Mouse (Mus musculus): ENCODE results near the gene Crybb3. TPM values are rescaled to one million over a fixed set of nuclear protein-coding genes. Genes with fewer than 3 reads are reported as not detected.

Gene Crybb3
- polyA plus RNA-seq, 1 experiment from 2014 or later: not detected

DNA sequence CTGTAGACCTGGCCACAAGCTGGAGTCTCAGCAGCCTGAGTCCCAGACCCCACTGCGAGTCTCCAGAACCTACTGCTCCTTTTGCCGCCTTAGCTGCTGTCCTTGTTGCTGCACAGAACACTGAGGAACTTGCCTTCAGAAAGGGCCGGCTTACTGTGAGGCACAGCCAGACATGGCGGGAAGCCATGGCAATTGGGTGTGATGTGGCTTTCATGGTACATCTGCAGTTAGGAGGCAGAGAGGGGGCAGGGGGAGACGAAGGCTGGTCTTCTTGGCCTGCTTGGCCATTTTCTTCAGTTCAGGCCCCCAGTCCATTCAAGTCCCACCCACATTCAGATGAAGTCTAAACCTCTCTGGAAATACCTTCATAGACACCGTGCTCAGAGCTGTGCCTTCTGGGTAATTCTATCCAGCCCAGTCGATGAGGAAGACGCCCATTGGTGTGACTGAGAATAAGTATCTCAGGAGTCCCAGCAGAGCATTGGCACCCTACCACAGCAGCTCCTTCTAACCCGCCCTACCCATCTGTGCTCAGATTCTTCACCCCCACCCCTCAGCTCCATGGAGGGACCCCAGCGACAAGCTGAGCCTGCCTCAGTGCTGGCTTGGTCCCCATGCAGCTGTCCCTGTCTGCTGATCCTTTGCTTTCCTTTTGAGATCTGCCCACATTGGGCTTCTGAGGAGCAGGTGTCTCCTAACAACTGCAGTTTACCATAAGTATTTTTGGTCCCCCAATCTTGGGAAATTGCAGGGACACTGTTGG is 35.7 kb downstream of the Crybb3 start:
- Histone ChIP-seq H3K27ac (ENCODE audit: low read length) (no peak overlapping the region), H3K9me3 (replicated peaks; ENCODE audit: control insufficient read depth, low read length) (no peaks in the 10 kb centered on the region), H3K9ac (ENCODE audit: low read depth, low read length) (no peak overlapping the region), H3K27me3 (ENCODE audit: control insufficient read depth, insufficient read depth, low read depth, low read length) (no peaks in the 10 kb centered on the region), H3K4me3 (ENCODE audit: low read depth, low read length) (no peak overlapping the region), H3K36me3 (ENCODE audit: control insufficient read depth, insufficient read depth) (no peaks in the 10 kb centered on the region), H3K4me1 (ENCODE audit: control insufficient read depth, low read depth, low read length) (no peaks in the 10 kb centered on the region), H3K4me2 (ENCODE audit: low read depth, low read length) (no peak overlapping the region)
- no peak for ATAC-seq (ENCODE audit: low read depth)
- 68% methylated on average over 10 of the region's 10 CpGs for WGBS (ENCODE audit: insufficient replicate concordance)

DNA sequence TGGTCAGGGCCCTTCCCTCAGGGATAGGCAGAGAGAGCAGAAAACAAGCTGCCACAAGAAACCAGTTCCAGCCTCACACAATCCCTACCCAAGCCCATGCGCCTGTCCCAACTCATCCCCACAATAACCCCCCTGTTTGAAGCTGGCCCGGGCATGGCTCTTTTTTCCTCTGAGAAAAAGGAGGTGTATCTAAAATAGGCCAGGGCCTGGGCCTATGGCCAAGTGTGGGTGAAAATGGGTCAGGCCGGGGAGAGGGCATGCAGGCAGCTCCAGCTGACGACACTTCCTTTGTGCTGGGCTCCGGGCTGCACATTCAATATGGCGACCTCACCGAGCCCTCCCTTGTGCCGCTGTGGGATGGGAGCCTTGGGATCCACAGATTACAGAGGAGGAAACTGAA is 37.9 kb downstream of the Crybb3 start:
- Histone ChIP-seq H3K4me3 (ENCODE audit: low read depth, low read length) (no peak overlapping the region), H3K36me3 (ENCODE audit: control insufficient read depth, insufficient read depth) (no peaks in the 10 kb centered on the region), H3K4me2 (ENCODE audit: low read depth, low read length) (no peak overlapping the region), H3K27me3 (ENCODE audit: control insufficient read depth, insufficient read depth, low read depth, low read length) (no peaks in the 10 kb centered on the region), H3K4me1 (ENCODE audit: control insufficient read depth, low read depth, low read length) (no peaks in the 10 kb centered on the region), H3K9me3 (replicated peaks; ENCODE audit: control insufficient read depth, low read length) (no peaks in the 10 kb centered on the region), H3K9ac (ENCODE audit: low read depth, low read length) (no peak overlapping the region), H3K27ac (ENCODE audit: low read length) (no peak overlapping the region)
- 70% methylated on average over 8 of the region's 8 CpGs for WGBS (ENCODE audit: insufficient replicate concordance)
- ATAC-seq (ENCODE audit: low read depth): no peak

DNA sequence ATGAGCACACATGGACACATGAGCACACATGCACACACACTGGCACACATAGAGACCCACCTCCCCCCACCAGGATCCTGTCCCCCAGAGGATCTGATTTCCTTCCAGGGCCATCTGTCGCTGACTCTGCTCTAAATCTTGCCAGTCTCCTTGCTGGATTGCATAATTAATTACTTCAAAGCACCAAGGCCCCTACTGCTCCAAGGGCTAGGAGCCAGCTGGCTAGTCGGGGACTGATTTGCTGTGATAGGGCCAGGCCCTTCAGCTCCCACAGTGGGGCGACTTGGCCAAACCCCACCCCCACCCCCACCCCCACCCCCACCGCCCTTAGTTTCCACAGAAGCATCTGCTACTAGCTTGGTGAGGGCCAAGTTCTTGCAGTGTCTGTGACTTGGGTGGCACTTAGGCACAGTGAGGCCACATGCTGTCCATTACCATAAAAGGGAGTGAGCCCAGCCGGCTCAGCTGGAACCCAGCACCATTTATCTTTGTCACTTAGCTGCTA is 39.8 kb downstream of the Crybb3 start:
- Histone ChIP-seq H3K36me3 (ENCODE audit: control insufficient read depth, insufficient read depth) (no peaks in the 10 kb centered on the region), H3K4me3 (ENCODE audit: low read depth, low read length) (no peak overlapping the region)

DNA sequence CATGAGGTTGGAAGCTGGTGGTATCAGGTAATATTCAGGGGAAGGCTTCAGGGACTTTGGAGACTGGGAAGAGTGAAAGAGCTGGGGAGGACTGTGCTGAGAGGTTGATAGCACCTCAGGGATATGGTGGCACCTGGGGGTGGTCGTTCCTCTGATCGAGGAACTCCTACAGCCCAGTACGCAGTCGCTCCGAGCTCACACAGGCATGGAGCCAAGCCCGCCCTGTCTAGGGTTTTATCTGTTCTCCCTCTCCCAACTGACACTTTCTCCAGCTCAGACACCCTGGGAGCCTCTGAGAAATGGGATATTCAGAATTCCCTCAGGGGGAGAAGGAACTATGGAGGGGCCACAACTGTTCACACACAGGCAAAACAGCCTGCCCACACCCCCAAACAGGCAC is 40.6 kb downstream of the Crybb3 start:
- no peaks in the 10 kb centered on the region for H3K9me3 ChIP-seq (replicated peaks; ENCODE audit: control insufficient read depth, low read length)
- no peaks in the 10 kb centered on the region for H3K4me1 ChIP-seq (ENCODE audit: control insufficient read depth, low read depth, low read length)
- H3K9ac ChIP-seq (ENCODE audit: low read depth, low read length): no peak overlapping the region
- no peak overlapping the region for H3K4me3 ChIP-seq (ENCODE audit: low read depth, low read length)
- no peaks in the 10 kb centered on the region for H3K36me3 ChIP-seq (ENCODE audit: control insufficient read depth, insufficient read depth)
- no peaks in the 10 kb centered on the region for H3K27me3 ChIP-seq (ENCODE audit: control insufficient read depth, insufficient read depth, low read depth, low read length)
- no peak overlapping the region for H3K4me2 ChIP-seq (ENCODE audit: low read depth, low read length)
- ATAC-seq (ENCODE audit: low read depth): no peak
- 50% methylated on average over 6 of the region's 6 CpGs for WGBS (ENCODE audit: insufficient replicate concordance)
- H3K27ac ChIP-seq (ENCODE audit: low read length): no peak overlapping the region

More for the DNA sequence above, 39.8 kb downstream of the Crybb3 start:
- Histone ChIP-seq H3K27me3 (ENCODE audit: control insufficient read depth, insufficient read depth, low read depth, low read length) (no peaks in the 10 kb centered on the region), H3K9me3 (replicated peaks; ENCODE audit: control insufficient read depth, low read length) (no peaks in the 10 kb centered on the region), H3K4me2 (ENCODE audit: low read depth, low read length) (no peak overlapping the region), H3K9ac (ENCODE audit: low read depth, low read length) (no peak overlapping the region), H3K4me1 (ENCODE audit: control insufficient read depth, low read depth, low read length) (no peaks in the 10 kb centered on the region), H3K27ac (ENCODE audit: low read length) (no peak overlapping the region)
- 37% methylated on average over 5 of the region's 5 CpGs for WGBS (ENCODE audit: insufficient replicate concordance)
- no peak for ATAC-seq (ENCODE audit: low read depth)

DNA sequence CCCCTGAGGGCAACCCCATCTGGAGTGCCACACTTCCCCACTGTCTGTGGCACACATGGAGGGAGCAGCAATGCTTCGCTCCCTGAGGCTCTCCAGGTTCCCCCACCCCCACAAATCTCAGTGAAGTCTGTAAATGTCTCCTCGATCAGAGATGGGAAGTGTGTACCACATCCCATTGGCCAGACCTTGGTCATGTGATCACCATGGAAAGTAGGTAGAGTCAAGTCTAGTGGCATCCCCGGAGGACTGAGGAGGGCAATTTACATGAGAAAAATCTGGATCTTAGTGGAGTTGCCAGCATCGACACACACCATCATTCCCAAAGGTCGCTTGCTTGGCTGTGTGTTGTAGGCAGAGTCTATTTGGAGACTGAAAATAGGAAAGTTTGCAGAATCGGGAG is 42.8 kb downstream of the Crybb3 start:
- Histone ChIP-seq H3K9me3 (replicated peaks; ENCODE audit: control insufficient read depth, low read length) (no peaks in the 10 kb centered on the region), H3K4me3 (ENCODE audit: low read depth, low read length) (no peak overlapping the region), H3K4me2 (ENCODE audit: low read depth, low read length) (no peak overlapping the region), H3K4me1 (ENCODE audit: control insufficient read depth, low read depth, low read length) (no peaks in the 10 kb centered on the region), H3K9ac (ENCODE audit: low read depth, low read length) (no peak overlapping the region), H3K27me3 (ENCODE audit: control insufficient read depth, insufficient read depth, low read depth, low read length) (no peaks in the 10 kb centered on the region), H3K36me3 (ENCODE audit: control insufficient read depth, insufficient read depth) (no peaks in the 10 kb centered on the region), H3K27ac (ENCODE audit: low read length) (no peak overlapping the region)
- ATAC-seq (ENCODE audit: low read depth): no peak
- WGBS (ENCODE audit: insufficient replicate concordance): 63% methylated on average over 6 of the region's 6 CpGs

DNA sequence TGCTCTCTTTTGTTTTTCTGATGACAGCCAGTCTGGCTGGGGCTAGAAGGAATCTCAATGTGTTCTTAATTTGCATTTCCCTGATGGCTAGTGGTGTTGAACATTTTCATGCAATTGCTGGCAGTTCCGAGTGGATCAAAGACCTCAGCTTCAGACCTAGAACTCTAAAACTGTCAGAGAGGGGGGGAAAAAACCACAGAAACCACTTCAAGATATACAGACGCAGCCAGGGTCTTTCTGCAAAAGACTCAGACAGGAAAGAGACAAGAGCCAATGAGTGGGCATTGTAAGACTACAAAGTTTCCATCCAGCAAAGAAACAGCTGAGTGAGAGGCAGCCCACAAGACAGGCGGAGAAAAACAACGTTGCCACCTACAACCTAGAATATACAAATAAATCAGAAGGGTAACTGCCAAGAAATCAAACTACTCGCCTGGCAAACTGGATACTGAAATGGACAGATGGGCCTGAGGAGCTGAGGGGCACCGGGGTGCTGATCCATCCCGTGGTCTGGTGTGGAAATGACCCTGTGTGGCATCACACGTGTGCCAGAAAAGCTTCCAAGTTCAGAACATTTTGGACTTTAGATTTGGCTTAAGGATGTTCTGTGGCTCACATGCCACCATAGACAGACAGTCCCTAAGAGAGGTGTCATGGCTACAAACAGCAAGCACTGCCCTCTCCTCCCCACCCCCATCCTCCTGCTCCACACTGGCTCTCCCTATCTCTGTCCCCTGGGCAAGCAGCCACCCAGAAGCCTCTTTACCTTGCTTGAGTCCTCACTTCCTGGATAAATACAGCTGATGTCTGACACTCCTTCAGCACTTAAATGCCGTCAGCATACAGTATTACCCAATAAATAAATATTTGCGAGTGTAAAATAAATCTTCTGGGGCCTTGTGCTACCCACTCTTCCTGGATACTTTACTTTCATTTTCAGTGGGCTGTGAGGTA is 46.0 kb downstream of the Crybb3 start:
- Histone ChIP-seq H3K9ac (ENCODE audit: low read depth, low read length) (no peak overlapping the region), H3K4me2 (ENCODE audit: low read depth, low read length) (0 out of 2 replicates have a peak overlapping the region, but pooled peaks have one; percentile 1), H3K27ac (ENCODE audit: low read length) (no peak overlapping the region), H3K36me3 (ENCODE audit: control insufficient read depth, insufficient read depth) (no peaks in the 10 kb centered on the region), H3K9me3 (replicated peaks; ENCODE audit: control insufficient read depth, low read length) (no peaks in the 10 kb centered on the region), H3K27me3 (ENCODE audit: control insufficient read depth, insufficient read depth, low read depth, low read length) (no peaks in the 10 kb centered on the region), H3K4me1 (ENCODE audit: control insufficient read depth, low read depth, low read length) (no peaks in the 10 kb centered on the region), H3K4me3 (ENCODE audit: low read depth, low read length) (no peak overlapping the region)
- WGBS (ENCODE audit: insufficient replicate concordance): 27% methylated on average over 10 of the region's 10 CpGs
- ATAC-seq (ENCODE audit: low read depth): peak; percentile 56

DNA sequence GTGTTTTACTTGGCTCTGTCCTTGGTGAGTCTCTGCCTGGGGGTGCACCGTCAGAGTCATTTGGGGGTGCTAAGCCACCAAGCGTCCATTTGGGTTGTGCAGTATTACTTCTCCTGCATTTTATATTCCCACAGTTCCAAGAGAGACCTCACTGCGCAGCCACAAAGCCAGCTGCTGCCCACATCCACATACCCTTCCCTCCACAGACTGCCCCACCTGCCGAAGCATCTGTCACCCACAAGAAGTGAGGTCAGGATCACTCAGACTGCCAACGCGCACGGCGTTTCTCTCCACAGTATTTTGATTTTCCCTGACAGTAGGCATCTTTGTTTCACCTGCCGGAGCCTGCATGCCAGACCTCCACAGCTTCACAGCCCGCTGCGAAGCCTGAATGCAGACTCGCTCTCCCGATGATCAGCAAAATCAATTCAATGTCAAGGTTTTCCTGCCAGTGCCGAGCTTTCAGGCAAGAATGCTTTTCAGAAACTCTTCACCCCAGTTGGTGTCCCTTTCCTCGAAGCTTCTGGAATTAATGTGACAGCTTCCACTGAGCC is 50.1 kb downstream of the Crybb3 start:
- Histone ChIP-seq H3K27me3 (ENCODE audit: control insufficient read depth, insufficient read depth, low read depth, low read length) (no peaks in the 10 kb centered on the region), H3K9ac (ENCODE audit: low read depth, low read length) (no peak overlapping the region), H3K9me3 (replicated peaks; ENCODE audit: control insufficient read depth, low read length) (no peaks in the 10 kb centered on the region), H3K36me3 (ENCODE audit: control insufficient read depth, insufficient read depth) (no peaks in the 10 kb centered on the region), H3K27ac (ENCODE audit: low read length) (no peak overlapping the region), H3K4me2 (ENCODE audit: low read depth, low read length) (no peak overlapping the region), H3K4me3 (ENCODE audit: low read depth, low read length) (no peak overlapping the region), H3K4me1 (ENCODE audit: control insufficient read depth, low read depth, low read length) (no peaks in the 10 kb centered on the region)
- no peak for ATAC-seq (ENCODE audit: low read depth)
- 66% methylated on average over 15 of the region's 15 CpGs for WGBS (ENCODE audit: insufficient replicate concordance)

DNA sequence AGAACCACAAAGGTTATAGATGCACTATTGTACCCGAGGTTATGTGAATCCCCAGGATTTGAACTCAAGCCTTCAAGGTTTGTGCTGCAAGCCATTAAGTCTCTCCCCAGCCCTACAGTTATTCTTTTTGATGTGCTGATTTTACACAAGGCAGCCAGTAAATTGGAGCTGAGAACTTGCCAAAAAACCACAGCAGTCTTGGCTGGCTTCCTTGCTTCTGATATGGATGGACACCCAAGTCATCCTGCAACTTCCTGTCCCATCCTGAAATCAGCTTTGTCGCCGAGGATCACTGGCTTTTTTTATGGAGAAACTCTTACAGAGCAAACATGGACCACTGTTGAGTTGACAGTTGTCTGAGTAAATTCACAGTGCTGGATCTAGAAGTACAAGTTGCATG is 51.3 kb downstream of the Crybb3 start:
- no peaks in the 10 kb centered on the region for H3K9me3 ChIP-seq (replicated peaks; ENCODE audit: control insufficient read depth, low read length)
- no peaks in the 10 kb centered on the region for H3K27me3 ChIP-seq (ENCODE audit: control insufficient read depth, insufficient read depth, low read depth, low read length)
- H3K4me3 ChIP-seq (ENCODE audit: low read depth, low read length): no peak overlapping the region
- no peak for ATAC-seq (ENCODE audit: low read depth)
- WGBS (ENCODE audit: insufficient replicate concordance): 34% methylated on average over 3 of the region's 3 CpGs
- H3K9ac ChIP-seq (ENCODE audit: low read depth, low read length): no peak overlapping the region
- H3K27ac ChIP-seq (ENCODE audit: low read length): no peak overlapping the region
- no peaks in the 10 kb centered on the region for H3K36me3 ChIP-seq (ENCODE audit: control insufficient read depth, insufficient read depth)
- no peak overlapping the region for H3K4me2 ChIP-seq (ENCODE audit: low read depth, low read length)
- H3K4me1 ChIP-seq (ENCODE audit: control insufficient read depth, low read depth, low read length): no peaks in the 10 kb centered on the region
